Mouse (Mus musculus) lung, embryonic 16.5 days (tissue): ENCODE measurements around the gene Gm21292. TPM values are rescaled to one million over a fixed set of nuclear protein-coding genes. Genes with fewer than 3 reads are reported as not detected.
"Not testable (repeated sequence)": the region's sequence is repeated elsewhere in the genome, so short reads cannot be mapped to it uniquely, and the experiment has no call there.

Source experiments
- ATAC-seq: fragments of 200-750 bp; cut with Nextera tagmentation; 2 replicates; pipeline ENCODE4 v1.8.0; 2017; ENCODE audit warnings: low read depth, mild to moderate bottlenecking, moderate library complexity
- H3K27ac ChIP-seq: fragments of 300-500 bp; sonication (generic); 2 replicates; pipeline ENCODE4 v1.5.1; 2014; ENCODE audit warnings: mild to moderate bottlenecking, control low read depth, low read length
- H3K27me3 ChIP-seq: fragments of 300-500 bp; sonication (generic); 2 replicates; pipeline ENCODE4 v1.6.1; 2014; ENCODE audit warnings: low read depth, low read length, mixed read lengths; ENCODE audit not compliant: control insufficient read depth, insufficient read depth
- H3K36me3 ChIP-seq: fragments of 300-500 bp; sonication (generic); 2 replicates; pipeline ENCODE4 v1.6.1; 2014; ENCODE audit warnings: low read length; ENCODE audit not compliant: control insufficient read depth, insufficient read depth
- H3K4me1 ChIP-seq: fragments of 300-500 bp; sonication (generic); replicated peaks from 2 replicates; pipeline ENCODE4 v1.6.1; 2014; ENCODE audit warnings: low read length, mixed read lengths; ENCODE audit not compliant: control insufficient read depth, insufficient read depth
- H3K4me2 ChIP-seq: fragments of 300-500 bp; sonication (generic); 2 replicates; pipeline ENCODE4 v1.6.1; 2014; ENCODE audit warnings: low read depth, low read length, control low read depth
- H3K4me3 ChIP-seq: fragments of 300-500 bp; sonication (generic); 2 replicates; pipeline ENCODE4 v1.5.1; 2014; ENCODE audit warnings: mild to moderate bottlenecking, low read length, control low read depth
- H3K9ac ChIP-seq: fragments of 300-500 bp; sonication (generic); 2 replicates; pipeline ENCODE4 v1.6.1; 2014; ENCODE audit warnings: low read length, control low read depth
- H3K9me3 ChIP-seq: fragments of 300-500 bp; sonication (generic); 2 replicates; pipeline ENCODE4 v1.6.1; 2016; ENCODE audit warnings: low read length; ENCODE audit not compliant: control insufficient read depth
- WGBS: fragments of 180-500 bp; shearing (Covaris S2); extraction: QIAGEN DNeasy Blood & Tissue Kit; methylation state at CpG from one replicate; pipeline ENCODE4 v1.1.7; 2014; 5-methylcytosine and 5-hydroxymethylcytosine counted together
- polyA plus RNA-seq: library from polyadenylated mRNA; unstranded; fragments of >200 nt; fragmentation: Nextera tagmentation; extraction: Ambion mirVana; gene quantifications from 2 replicates; pipeline ENCODE4 v1.2.1, GENCODE M21; 2015

Gm21292 gene
- not detected in 2 replicates for polyA plus RNA-seq

GRCm38 (mm10) chrY:9133824-9134223 lies at the start of gene Gm21292:
Gm21292 (minus strand) TSS chrY:9133924.
- H3K27ac ChIP-seq, H3K27me3 ChIP-seq, H3K9me3 ChIP-seq, H3K4me3 ChIP-seq, H3K4me1 ChIP-seq, ATAC-seq, H3K4me2 ChIP-seq, H3K9ac ChIP-seq, H3K36me3 ChIP-seq: not testable (repeated sequence)
- WGBS: no CpG with 5 or more reads among the region's 2 CpGs

Other genes with a start within 250 kb of the Gm21292 start
- gene Gm21721, start 68.3 kb upstream of the Gm21292 start, polyA plus RNA-seq: not detected in 2 replicates
- not detected in 2 replicates for gene Gm21812, start 213.3 kb upstream of the Gm21292 start, polyA plus RNA-seq